Mouse (Mus musculus): Measurements from ENCODE around the gene Pknox1. TPM values are rescaled to one million over a fixed set of nuclear protein-coding genes. Genes with fewer than 3 reads are reported as not detected.

Pknox1 gene
- polyA plus RNA-seq, 1 experiment from 2014 or later: 20.6 TPM

GRCm38 (mm10) chr17:31642913-31643312, 78.4 kb downstream of the Pknox1 start:
- Histone ChIP-seq H3K27me3 (ENCODE audit: control insufficient read depth, insufficient read depth, low read length) (no peaks in the 10 kb centered on the region), H3K27ac (ENCODE audit: low read length) (no peak overlapping the region), H3K4me2 (ENCODE audit: low read depth, low read length) (no peak overlapping the region), H3K9ac (ENCODE audit: low read length) (no peak overlapping the region), H3K4me1 (ENCODE audit: control insufficient read depth, insufficient read depth, low read length) (peaks cover 4% of the 10 kb centered on the region), H3K4me3 (ENCODE audit: low read length) (no peak overlapping the region), H3K36me3 (ENCODE audit: control insufficient read depth, insufficient read depth) (peaks cover 18% of the 10 kb centered on the region), H3K9me3 (replicated peaks; ENCODE audit: control insufficient read depth, low read length) (no peaks in the 10 kb centered on the region)
- ATAC-seq (replicated peaks; ENCODE audit: extremely low read depth, insufficient read depth, low FRiP score): no peak
- 72% methylated on average over 4 of the region's 4 CpGs for WGBS

DNA sequence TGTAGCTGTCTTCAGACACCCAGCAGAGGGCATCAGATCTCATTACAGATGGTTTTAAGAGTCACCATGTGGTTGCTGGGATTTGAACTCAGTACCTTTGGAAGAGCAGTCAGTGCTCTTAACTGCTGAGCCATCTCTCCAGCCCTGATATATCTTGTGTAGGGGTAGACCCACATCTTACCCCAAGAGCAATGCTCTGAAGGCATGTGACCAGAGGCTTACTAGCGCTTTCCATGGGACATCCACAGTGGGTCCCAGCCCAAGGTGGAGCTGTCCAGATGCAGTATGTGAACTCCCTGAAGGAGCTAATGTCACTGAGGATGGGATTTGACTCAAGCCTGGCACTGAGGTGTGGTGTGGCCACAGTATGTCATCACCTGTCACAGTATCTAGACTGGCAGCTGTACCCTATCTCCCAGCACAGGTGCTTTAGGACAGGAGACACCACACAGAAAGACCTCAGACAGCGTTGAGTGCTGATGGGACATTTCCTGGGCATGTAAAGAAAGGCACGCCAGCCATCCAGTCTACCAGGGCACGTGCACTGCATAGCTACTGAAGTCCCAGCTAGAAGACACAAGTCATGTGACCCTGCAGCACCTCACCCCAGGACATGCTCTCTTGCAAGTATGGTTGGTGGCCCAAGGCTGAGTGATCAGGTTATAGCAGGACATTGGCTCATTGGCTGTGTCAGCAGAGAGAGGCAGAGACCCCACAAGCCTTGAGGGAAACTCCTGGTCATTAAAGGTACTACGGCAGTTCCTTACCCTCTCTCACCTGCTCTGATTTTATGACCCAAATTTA, 81.9 kb downstream of the Pknox1 start:
- ATAC-seq (replicated peaks; ENCODE audit: extremely low read depth, insufficient read depth, low FRiP score): 0 out of 2 replicates have a peak, but pooled peaks have one; percentile 34
- Histone ChIP-seq H3K36me3 (ENCODE audit: control insufficient read depth, insufficient read depth) (peaks cover 51% of the 10 kb centered on the region), H3K9me3 (replicated peaks; ENCODE audit: control insufficient read depth, low read length) (no peaks in the 10 kb centered on the region), H3K4me2 (ENCODE audit: low read depth, low read length) (no peak overlapping the region), H3K27me3 (ENCODE audit: control insufficient read depth, insufficient read depth, low read length) (no peaks in the 10 kb centered on the region), H3K4me1 (ENCODE audit: control insufficient read depth, insufficient read depth, low read length) (no peaks in the 10 kb centered on the region), H3K4me3 (ENCODE audit: low read length) (no peak overlapping the region), H3K27ac (ENCODE audit: low read length) (no peak overlapping the region), H3K9ac (ENCODE audit: low read length) (no peak overlapping the region)
- WGBS: 82% methylated on average over 5 of the region's 5 CpGs

GRCm38 (mm10) chr17:31652152-31652551, 87.6 kb downstream of the Pknox1 start:
- no peak for ATAC-seq (replicated peaks; ENCODE audit: extremely low read depth, insufficient read depth, low FRiP score)
- H3K27me3 ChIP-seq (ENCODE audit: control insufficient read depth, insufficient read depth, low read length): no peaks in the 10 kb centered on the region
- H3K4me3 ChIP-seq (ENCODE audit: low read length): no peak overlapping the region
- H3K4me2 ChIP-seq (ENCODE audit: low read depth, low read length): no peak overlapping the region
- H3K9ac ChIP-seq (ENCODE audit: low read length): no peak overlapping the region
- WGBS: 63% methylated on average over 14 of the region's 14 CpGs
- H3K4me1 ChIP-seq (ENCODE audit: control insufficient read depth, insufficient read depth, low read length): peaks cover 9% of the 10 kb centered on the region
- H3K27ac ChIP-seq (ENCODE audit: low read length): no peak overlapping the region
- H3K9me3 ChIP-seq (replicated peaks; ENCODE audit: control insufficient read depth, low read length): no peaks in the 10 kb centered on the region
- H3K36me3 ChIP-seq (ENCODE audit: control insufficient read depth, insufficient read depth): peaks cover 73% of the 10 kb centered on the region

GRCm38 (mm10) chr17:31653277-31653676, 88.7 kb downstream of the Pknox1 start:
- no peak overlapping the region for H3K27ac ChIP-seq (ENCODE audit: low read length)
- H3K27me3 ChIP-seq (ENCODE audit: control insufficient read depth, insufficient read depth, low read length): no peaks in the 10 kb centered on the region
- no peak overlapping the region for H3K9ac ChIP-seq (ENCODE audit: low read length)
- no peak overlapping the region for H3K4me3 ChIP-seq (ENCODE audit: low read length)
- peaks cover 15% of the 10 kb centered on the region for H3K4me1 ChIP-seq (ENCODE audit: control insufficient read depth, insufficient read depth, low read length)
- WGBS: 84% methylated on average over 6 of the region's 6 CpGs
- peaks cover 61% of the 10 kb centered on the region for H3K36me3 ChIP-seq (ENCODE audit: control insufficient read depth, insufficient read depth)
- H3K9me3 ChIP-seq (replicated peaks; ENCODE audit: control insufficient read depth, low read length): no peaks in the 10 kb centered on the region
- no peak for ATAC-seq (replicated peaks; ENCODE audit: extremely low read depth, insufficient read depth, low FRiP score)
- H3K4me2 ChIP-seq (ENCODE audit: low read depth, low read length): no peak overlapping the region

DNA sequence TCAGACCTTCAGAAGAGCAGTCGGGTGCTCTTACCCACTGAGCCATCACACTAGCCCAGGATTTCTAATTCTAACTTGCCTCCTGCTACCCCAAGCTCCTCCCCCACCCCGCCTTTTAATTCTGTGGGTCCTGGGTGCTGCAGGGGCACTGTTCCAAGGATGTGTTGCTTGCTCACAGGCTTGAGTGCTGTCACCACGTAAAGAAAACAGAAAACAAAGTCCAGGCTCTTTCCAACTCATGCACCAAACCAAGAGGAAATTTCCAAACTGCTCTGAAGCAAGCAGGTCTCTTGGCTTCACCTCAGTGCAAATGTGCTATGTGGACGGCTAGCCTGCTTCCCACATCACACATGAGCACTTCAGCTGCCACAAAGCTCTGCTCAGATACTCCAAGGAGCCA, 90.8 kb downstream of the Pknox1 start:
- Histone ChIP-seq H3K4me3 (ENCODE audit: low read length) (no peak overlapping the region), H3K4me2 (ENCODE audit: low read depth, low read length) (no peak overlapping the region), H3K9me3 (replicated peaks; ENCODE audit: control insufficient read depth, low read length) (no peaks in the 10 kb centered on the region), H3K27me3 (ENCODE audit: control insufficient read depth, insufficient read depth, low read length) (no peaks in the 10 kb centered on the region), H3K27ac (ENCODE audit: low read length) (peak overlapping the region; percentile 32; the same call in 1 of the 2 replicates), H3K4me1 (ENCODE audit: control insufficient read depth, insufficient read depth, low read length) (peaks cover 18% of the 10 kb centered on the region), H3K36me3 (ENCODE audit: control insufficient read depth, insufficient read depth) (peaks cover 42% of the 10 kb centered on the region), H3K9ac (ENCODE audit: low read length) (no peak overlapping the region)
- 54% methylated on average over 4 of the region's 4 CpGs for WGBS
- no peak for ATAC-seq (replicated peaks; ENCODE audit: extremely low read depth, insufficient read depth, low FRiP score)

DNA sequence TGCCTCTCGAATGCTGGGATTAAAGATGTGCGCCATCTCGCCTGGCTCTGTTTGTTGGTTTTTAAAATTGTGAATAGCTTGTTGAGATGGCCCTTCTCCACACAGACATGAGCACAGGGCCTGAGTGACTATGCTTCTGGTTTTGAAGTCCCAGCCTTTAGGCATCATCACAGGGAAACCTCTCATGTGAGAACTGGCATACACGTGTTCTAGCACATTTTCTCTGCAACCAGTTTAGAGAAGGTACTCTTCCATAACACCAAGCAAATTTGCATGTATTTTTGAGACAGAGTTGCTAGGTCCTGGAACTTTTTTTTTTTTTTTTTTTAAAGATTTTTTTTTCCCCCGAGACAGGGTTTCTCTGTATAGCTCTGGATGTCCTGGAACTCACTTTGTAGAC, 92.1 kb downstream of the Pknox1 start:
- Histone ChIP-seq H3K4me2 (ENCODE audit: low read depth, low read length) (no peak overlapping the region), H3K4me3 (ENCODE audit: low read length) (no peak overlapping the region), H3K27ac (ENCODE audit: low read length) (no peak overlapping the region), H3K36me3 (ENCODE audit: control insufficient read depth, insufficient read depth) (peaks cover 29% of the 10 kb centered on the region), H3K9ac (ENCODE audit: low read length) (no peak overlapping the region), H3K9me3 (replicated peaks; ENCODE audit: control insufficient read depth, low read length) (no peaks in the 10 kb centered on the region), H3K27me3 (ENCODE audit: control insufficient read depth, insufficient read depth, low read length) (no peaks in the 10 kb centered on the region), H3K4me1 (ENCODE audit: control insufficient read depth, insufficient read depth, low read length) (peaks cover 18% of the 10 kb centered on the region)
- no peak for ATAC-seq (replicated peaks; ENCODE audit: extremely low read depth, insufficient read depth, low FRiP score)
- WGBS: 86% methylated on average over 5 of the region's 5 CpGs

Small RNA genes within 50 kb of the gene (microRNA-seq; reads per million reads assigned to microRNA genes)
- not detected for gene Gm24970

Other genes with a start within 250 kb of the Pknox1 start
- 7.4 and 7.9 TPM in 2 replicates for gene Pde9a, start 178.5 kb upstream of the Pknox1 start, polyA plus RNA-seq (2015; fragmentation: Nextera tagmentation; extraction: Ambion mirVana)
- gene Wdr4, start 44.8 kb upstream of the Pknox1 start, polyA plus RNA-seq (2015; fragmentation: Nextera tagmentation; extraction: Ambion mirVana): 20.2 and 21.8 TPM in 2 replicates
- gene Ndufv3, start 44.6 kb upstream of the Pknox1 start, polyA plus RNA-seq (2015; fragmentation: Nextera tagmentation; extraction: Ambion mirVana): 625 and 628 TPM in 2 replicates
- 0.82 and 0.88 TPM in 2 replicates for gene Cbs, start 72.5 kb downstream of the Pknox1 start, polyA plus RNA-seq (2015; fragmentation: Nextera tagmentation; extraction: Ambion mirVana)
- 187 and 204 TPM in 2 replicates for gene U2af1, start 94.2 kb downstream of the Pknox1 start, polyA plus RNA-seq (2015; fragmentation: Nextera tagmentation; extraction: Ambion mirVana)
- 0.21 TPM in 1 of 2 replicates, not detected in the other for gene Cryaa, start 113.1 kb downstream of the Pknox1 start, polyA plus RNA-seq (2015; fragmentation: Nextera tagmentation; extraction: Ambion mirVana)

All from heart, embryonic 16.5 days (tissue).